Mouse (Mus musculus): Measurements from ENCODE around the gene Hoxa6.

GRCm38 (mm10) chr6:52166431-52167077 lies 42.0 kb downstream of the Hoxa6 start:
- TF ChIP-seq POLR2A (IDR thresholded peaks at IDR 0.05; ENCODE audit: borderline replicate concordance, control insufficient read depth, low read depth, low read length) (no peak), CTCF (IDR thresholded peaks at IDR 0.05; ENCODE audit: control insufficient read depth, insufficient read depth, low read length) (no peak)
